Mouse (Mus musculus) limb, embryonic 11.5 days (tissue): ENCODE measurements at regions not wholly inside any gene's neighbourhood (a gene's known extent, or its start where the extent isn't known, plus 50 kb on each side); places are given as distances from the start of the nearest gene placed in this dataset.
A peak's percentile ranks its signal among the peaks of the same experiment; 100 is the strongest.

Experiments used
- ATAC-seq: fragments of 200-750 bp; cut with Nextera tagmentation; 2 replicates; pipeline ENCODE4 v1.8.0; 2017; ENCODE audit warnings: low read depth; ENCODE audit not compliant: insufficient number of reproducible peaks, low FRiP score, low TSS enrichment
- DNase-seq: peaks from one replicate; pipeline ENCODE4 v3.0.0-alpha.2; 2015; ENCODE audit warnings: low spot score
- H3K27ac ChIP-seq: fragments of 300-500 bp; sonication (generic); replicated peaks from 2 replicates; pipeline ENCODE4 v1.5.1; 2014; ENCODE audit warnings: low read depth, mild to moderate bottlenecking, low read length
- H3K27me3 ChIP-seq: fragments of 300-500 bp; sonication (generic); 2 replicates; pipeline ENCODE4 v1.6.1; 2014; ENCODE audit warnings: mild to moderate bottlenecking, low read length, mixed read lengths; ENCODE audit not compliant: control insufficient read depth, insufficient read depth
- H3K36me3 ChIP-seq: fragments of 300-500 bp; sonication (generic); 2 replicates; pipeline ENCODE4 v1.6.1; 2014; ENCODE audit warnings: mild to moderate bottlenecking, low read length, moderate library complexity, mixed read lengths; ENCODE audit not compliant: control insufficient read depth, insufficient read depth
- H3K4me1 ChIP-seq: fragments of 300-500 bp; sonication (generic); 2 replicates; pipeline ENCODE4 v1.6.1; 2014; ENCODE audit warnings: low read length, mixed read lengths; ENCODE audit not compliant: control insufficient read depth, insufficient read depth
- H3K4me2 ChIP-seq: fragments of 300-500 bp; sonication (generic); 2 replicates; pipeline ENCODE4 v1.6.1; 2014; ENCODE audit warnings: low read depth, mild to moderate bottlenecking, moderate library complexity; ENCODE audit not compliant: severe bottlenecking
- H3K4me3 ChIP-seq: fragments of 300-500 bp; sonication (generic); 2 replicates; pipeline ENCODE4 v1.5.1; 2014; ENCODE audit warnings: low read depth, low read length
- H3K9ac ChIP-seq: fragments of 300-500 bp; sonication (generic); 2 replicates; pipeline ENCODE4 v1.6.1; 2014; ENCODE audit warnings: mild to moderate bottlenecking, low read length
- H3K9me3 ChIP-seq: fragments of 300-500 bp; sonication (generic); 2 replicates; pipeline ENCODE4 v1.6.1; 2016; ENCODE audit warnings: low read length; ENCODE audit not compliant: control insufficient read depth
- WGBS: fragments of 180-500 bp; shearing (Covaris S2); extraction: QIAGEN DNeasy Blood & Tissue Kit; methylation state at CpG from one replicate; pipeline ENCODE4 v1.1.7; 2014; 5-methylcytosine and 5-hydroxymethylcytosine counted together

GRCm38 (mm10) chr19:20035223-20035622, 355.5 kb downstream of the Anxa1 start:
- Histone ChIP-seq H3K27me3 (no peaks in the 10 kb centered on the region), H3K4me3 (no peak overlapping the region), H3K4me2 (no peak overlapping the region), H3K4me1 (no peaks in the 10 kb centered on the region), H3K36me3 (no peaks in the 10 kb centered on the region), H3K9ac (no peak overlapping the region), H3K9me3 (no peaks in the 10 kb centered on the region), H3K27ac (no peak overlapping the region)
- DNase-seq (no peak), ATAC-seq (no peak)
- 85% methylated on average over 3 of the region's 3 CpGs for WGBS

- H3K4me2 ChIP-seq, result no peak overlapping the region
- no peak overlapping the region for H3K4me3 ChIP-seq
- WGBS, result 51% methylated on average over 11 of the region's 11 CpGs
- H3K27me3 ChIP-seq, result no peaks in the 10 kb centered on the region
- ATAC-seq (no peak), DNase-seq (no peak)
- no peaks in the 10 kb centered on the region for H3K4me1 ChIP-seq
- no peaks in the 10 kb centered on the region for H3K36me3 ChIP-seq
- H3K9ac ChIP-seq, result no peak overlapping the region
- no peak overlapping the region for H3K27ac ChIP-seq
- H3K9me3 ChIP-seq, result no peaks in the 10 kb centered on the region
These were observed 363.0 kb downstream of the Anxa1 start for GRCm38 (mm10) chr19:20027667-20028282.

GRCm38 (mm10) chr19:20014114-20014513, 376.6 kb downstream of the Anxa1 start:
- no peak overlapping the region for H3K27ac ChIP-seq
- no peak overlapping the region for H3K9ac ChIP-seq
- no peaks in the 10 kb centered on the region for H3K9me3 ChIP-seq
- 86% methylated on average over 4 of the region's 4 CpGs for WGBS
- H3K27me3 ChIP-seq, result no peaks in the 10 kb centered on the region
- DNase-seq (no peak), ATAC-seq (no peak)
- H3K36me3 ChIP-seq, result no peaks in the 10 kb centered on the region
- no peak overlapping the region for H3K4me2 ChIP-seq
- 0 out of 2 replicates have a peak, but pooled peaks cover 4% of the 10 kb centered on the region for H3K4me1 ChIP-seq
- no peak overlapping the region for H3K4me3 ChIP-seq

- H3K4me3 ChIP-seq, result no peak overlapping the region
- 45% methylated on average over 12 of the region's 12 CpGs for WGBS
- peak overlapping the region; percentile 1; the same call in 1 of the 2 replicates for H3K4me2 ChIP-seq
- DNase-seq, result no peak
- H3K9me3 ChIP-seq, result no peaks in the 10 kb centered on the region
- no peak for ATAC-seq
- no peaks in the 10 kb centered on the region for H3K27me3 ChIP-seq
- H3K27ac ChIP-seq, result no peak overlapping the region
- no peaks in the 10 kb centered on the region for H3K36me3 ChIP-seq
- no peak overlapping the region for H3K9ac ChIP-seq
- 0 out of 2 replicates have a peak, but pooled peaks cover 4% of the 10 kb centered on the region for H3K4me1 ChIP-seq
These were observed 380.8 kb downstream of the Anxa1 start for GRCm38 (mm10) chr19:20009801-20010441.

- ATAC-seq, result no peak
- H3K36me3 ChIP-seq, result no peaks in the 10 kb centered on the region
- H3K4me2 ChIP-seq, result no peak overlapping the region
- no peaks in the 10 kb centered on the region for H3K27me3 ChIP-seq
- WGBS, result 66% methylated on average over 4 of the region's 4 CpGs
- no peak overlapping the region for H3K27ac ChIP-seq
- DNase-seq, result no peak
- H3K4me3 ChIP-seq, result no peak overlapping the region
- no peak overlapping the region for H3K9ac ChIP-seq
- no peaks in the 10 kb centered on the region for H3K9me3 ChIP-seq
- H3K4me1 ChIP-seq, result 0 out of 2 replicates have a peak, but pooled peaks cover 4% of the 10 kb centered on the region
These were observed 384.7 kb downstream of the Anxa1 start for GRCm38 (mm10) chr19:20005932-20006625.

- no peak overlapping the region for H3K9ac ChIP-seq
- ATAC-seq (no peak), DNase-seq (no peak)
- no peaks in the 10 kb centered on the region for H3K36me3 ChIP-seq
- H3K27me3 ChIP-seq, result no peaks in the 10 kb centered on the region
- no peak overlapping the region for H3K4me3 ChIP-seq
- H3K9me3 ChIP-seq, result no peaks in the 10 kb centered on the region
- H3K4me2 ChIP-seq, result no peak overlapping the region
- H3K27ac ChIP-seq, result no peak overlapping the region
- 83% methylated on average over 1 of the region's 1 CpGs for WGBS
- no peaks in the 10 kb centered on the region for H3K4me1 ChIP-seq
These were observed 403.5 kb downstream of the Anxa1 start for GRCm38 (mm10) chr19:19987255-19987654.

GRCm38 (mm10) chr19:19978816-19979215, 411.9 kb downstream of the Anxa1 start:
- no peak for ATAC-seq
- DNase-seq, result no peak
- Histone ChIP-seq H3K4me1 (no peaks in the 10 kb centered on the region), H3K4me2 (no peak overlapping the region), H3K27ac (no peak overlapping the region), H3K9me3 (no peaks in the 10 kb centered on the region), H3K27me3 (no peaks in the 10 kb centered on the region), H3K9ac (no peak overlapping the region), H3K36me3 (no peaks in the 10 kb centered on the region), H3K4me3 (no peak overlapping the region)
- WGBS, result 76% methylated on average over 6 of the region's 6 CpGs

- no peak overlapping the region for H3K4me3 ChIP-seq
- no peak overlapping the region for H3K9ac ChIP-seq
- H3K27ac ChIP-seq, result no peak overlapping the region
These were observed 413.0 kb downstream of the Anxa1 start for GRCm38 (mm10) chr19:19977609-19978259.

More at GRCm38 (mm10) chr19:19977609-19978259, 413.0 kb downstream of the Anxa1 start:
- no peak overlapping the region for H3K4me2 ChIP-seq
- H3K4me1 ChIP-seq, result no peaks in the 10 kb centered on the region
- ATAC-seq (no peak), DNase-seq (no peak)
- 56% methylated on average over 9 of the region's 9 CpGs for WGBS
- no peaks in the 10 kb centered on the region for H3K9me3 ChIP-seq
- H3K27me3 ChIP-seq, result no peaks in the 10 kb centered on the region
- H3K36me3 ChIP-seq, result no peaks in the 10 kb centered on the region
